Comparison of ENCODE assay signal across 32 mouse cellular contexts in the genomic region with DNA sequence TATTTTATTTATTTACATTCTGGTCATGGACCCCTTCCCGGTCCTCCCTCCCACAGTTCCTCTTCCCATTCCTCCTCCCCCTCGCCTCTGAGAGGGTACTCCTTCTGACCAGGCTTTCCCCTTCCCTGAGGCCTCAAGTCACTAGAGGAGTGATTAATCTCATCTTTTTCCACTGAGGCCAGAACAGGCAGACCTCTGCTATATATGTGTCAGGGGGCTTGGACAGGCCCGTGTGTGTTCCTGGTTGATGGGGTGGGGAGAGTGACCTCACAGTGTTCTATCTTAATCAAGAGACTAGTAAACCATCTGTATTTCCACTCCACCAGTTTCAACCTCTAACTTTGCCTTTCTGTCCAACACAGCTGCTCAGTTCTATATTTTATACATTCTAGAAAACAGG.
DNase-seq lines count a peak whose midpoint lies in the region; ATAC-seq lines count a peak whose summit lies in the region.
"Had no signal": no experiment of that assay in that cellular context is flagged by ENCODE, and none has a peak within 500 bp of the region (broad histone marks: within the 10 kb centered on the region; RNA-seq: fewer than 3 reads in every experiment).

No protein-coding gene starts in this region.

- H3K4me1 ChIP-seq in kidney, embryonic 15.5 days = peaks cover 3% of the 10 kb centered on the region; the same call in 1 of the 2 replicates
- no peaks in the 10 kb centered on the region for H3K4me1 ChIP-seq in neural tube, embryonic 11.5 days (ENCODE audit: control insufficient read depth, insufficient read depth, low read length)
- H3K4me1 ChIP-seq in neural tube, embryonic 15.5 days = peaks cover 7% of the 10 kb centered on the region; the same call in 1 of the 2 replicates
- H3K4me1 ChIP-seq: embryonic facial prominence, embryonic 10.5 days; embryonic facial prominence, embryonic 15.5 days; forebrain, embryonic 12.5 days; heart, embryonic 12.5 days; limb, embryonic 15.5 days; liver, embryonic 13.5 days had no signal

- peak; percentile 69; the same call in 1 of the 2 replicates for ATAC-seq in kidney, embryonic 15.5 days (replicated peaks; ENCODE audit: low FRiP score)
- peak; percentile 23; the same call in 1 of the 2 replicates for ATAC-seq in neural tube, embryonic 11.5 days (ENCODE audit: insufficient read depth, low FRiP score, low TSS enrichment)
- ATAC-seq in neural tube, embryonic 15.5 days (ENCODE audit: low FRiP score) = no peak
- ATAC-seq: forebrain, postnatal 0 days; lung, postnatal 0 days; Patski had no signal

- H3K4me2 ChIP-seq in kidney, embryonic 15.5 days = no peak overlapping the region
- H3K4me2 ChIP-seq in neural tube, embryonic 11.5 days (ENCODE audit: low read depth) = no peak overlapping the region
- no peak overlapping the region for H3K4me2 ChIP-seq in neural tube, embryonic 15.5 days
- H3K4me2 ChIP-seq: embryonic facial prominence, embryonic 15.5 days; forebrain, embryonic 12.5 days; heart, embryonic 12.5 days; limb, embryonic 15.5 days; liver, embryonic 13.5 days had no signal

- no peak overlapping the region for H3K4me3 ChIP-seq in kidney, embryonic 15.5 days (replicated peaks)
- H3K4me3 ChIP-seq in neural tube, embryonic 11.5 days (ENCODE audit: low read depth, low read length) = no peak overlapping the region
- H3K4me3 ChIP-seq in neural tube, embryonic 15.5 days (replicated peaks) = no peak overlapping the region
- H3K4me3 ChIP-seq: embryonic facial prominence, embryonic 10.5 days; embryonic facial prominence, embryonic 15.5 days; forebrain, embryonic 12.5 days; heart, adult 2 months; heart, embryonic 12.5 days; limb, embryonic 15.5 days; liver, embryonic 13.5 days; megakaryocyte, embryonic 14.5 days had no signal

- H3K9me3 ChIP-seq in kidney, embryonic 15.5 days (replicated peaks) = no peaks in the 10 kb centered on the region
- H3K9me3 ChIP-seq in neural tube, embryonic 11.5 days (ENCODE audit: control insufficient read depth, low read length) = no peaks in the 10 kb centered on the region
- H3K9me3 ChIP-seq in neural tube, embryonic 15.5 days (replicated peaks) = no peaks in the 10 kb centered on the region
- H3K9me3 ChIP-seq: embryonic facial prominence, embryonic 10.5 days; embryonic facial prominence, embryonic 15.5 days; forebrain, embryonic 12.5 days; heart, embryonic 12.5 days; limb, embryonic 15.5 days; liver, embryonic 13.5 days; megakaryocyte, embryonic 14.5 days had no signal

- 23% methylated on average over 3 of the region's 3 CpGs for WGBS in kidney, embryonic 15.5 days
- 56% methylated on average over 3 of the region's 3 CpGs for WGBS in neural tube, embryonic 11.5 days
- WGBS in neural tube, embryonic 15.5 days = 41% methylated on average over 3 of the region's 3 CpGs

- H3K36me3 ChIP-seq in kidney, embryonic 15.5 days = no peaks in the 10 kb centered on the region
- no peaks in the 10 kb centered on the region for H3K36me3 ChIP-seq in neural tube, embryonic 11.5 days (ENCODE audit: control insufficient read depth, insufficient read depth, low read length)
- no peaks in the 10 kb centered on the region for H3K36me3 ChIP-seq in neural tube, embryonic 15.5 days
- no peaks in the 10 kb centered on the region for H3K36me3 ChIP-seq in splenic B cell, adult 2 months (ENCODE audit: control insufficient read depth, insufficient read depth, low read length, poor library complexity, severe bottlenecking)
- H3K36me3 ChIP-seq: embryonic facial prominence, embryonic 10.5 days; embryonic facial prominence, embryonic 15.5 days; heart, embryonic 12.5 days; limb, embryonic 15.5 days; liver, embryonic 13.5 days had no signal

- no peaks in the 10 kb centered on the region for H3K27me3 ChIP-seq in kidney, embryonic 15.5 days
- no peaks in the 10 kb centered on the region for H3K27me3 ChIP-seq in neural tube, embryonic 11.5 days (ENCODE audit: control insufficient read depth, insufficient read depth, low read length)
- no peaks in the 10 kb centered on the region for H3K27me3 ChIP-seq in neural tube, embryonic 15.5 days (replicated peaks)
- no peaks in the 10 kb centered on the region; the same call in 1 of the 2 replicates for H3K27me3 ChIP-seq in splenic B cell, adult 2 months (ENCODE audit: control insufficient read depth, insufficient read depth, low read length, poor library complexity, severe bottlenecking)
- H3K27me3 ChIP-seq: embryonic facial prominence, embryonic 15.5 days; forebrain, embryonic 12.5 days; heart, embryonic 12.5 days; limb, embryonic 15.5 days; liver, embryonic 13.5 days; megakaryocyte, embryonic 14.5 days; Patski had no signal

- H3K27ac ChIP-seq in kidney, embryonic 15.5 days = no peak overlapping the region
- H3K27ac ChIP-seq in neural tube, embryonic 11.5 days (ENCODE audit: low read depth, low read length) = no peak overlapping the region
- H3K27ac ChIP-seq in neural tube, embryonic 15.5 days (replicated peaks) = no peak overlapping the region
- H3K27ac ChIP-seq: embryonic facial prominence, embryonic 10.5 days; embryonic facial prominence, embryonic 15.5 days; forebrain, embryonic 12.5 days; heart, adult 2 months; limb, embryonic 15.5 days; liver, embryonic 13.5 days had no signal

- no peak overlapping the region for H3K9ac ChIP-seq in kidney, embryonic 15.5 days
- H3K9ac ChIP-seq in neural tube, embryonic 11.5 days (ENCODE audit: low read length) = no peak overlapping the region
- no peak overlapping the region for H3K9ac ChIP-seq in neural tube, embryonic 15.5 days (replicated peaks)
- H3K9ac ChIP-seq: embryonic facial prominence, embryonic 15.5 days; forebrain, embryonic 12.5 days; forebrain, postnatal 0 days; heart, embryonic 12.5 days; limb, embryonic 15.5 days; liver, embryonic 13.5 days had no signal

- DNase-seq in embryo, embryonic 11 days = peak; percentile 21
- DNase-seq in embryo, embryonic 9.5 days (ENCODE audit: extremely low spot score) = no peak
- DNase-seq in kidney, postnatal 36 days = no peak
- DNase-seq in neural tube, embryonic 11.5 days (ENCODE audit: low spot score) = peak; percentile 23
- DNase-seq in splenic B cell, adult 2 months (ENCODE audit: low read depth, low spot score) = peak; percentile 4
- no peak for DNase-seq in retina, embryonic 14.5 days (ENCODE audit: low spot score)
- DNase-seq: adrenal gland, postnatal 14 days; cerebellum, adult 11 months; cerebellum, adult 9-10 months; cerebellum, postnatal 36 days; forebrain, postnatal 0 days; heart, adult 2 months; heart, postnatal 4 days; kidney, adult 9 months; layer of hippocampus, postnatal 36 days; left cerebral cortex, postnatal 4 days; liver, embryonic 13.5 days; lung, adult 18-20 months; lung, postnatal 4 days; retina, postnatal 1 day; right cerebral cortex, postnatal 25 days; thymus, postnatal 14 days had no signal

Comparison
In these comparisons a context has a peak if more than half of its experiments do, and no peak if none do; other contexts are left out.
1. DNase-seq: peak in embryo, embryonic 11 days (single experiment), neural tube, embryonic 11.5 days (single experiment) and splenic B cell, adult 2 months (single experiment); none in embryo, embryonic 9.5 days (single experiment), kidney, postnatal 36 days (0 of 2) and retina, embryonic 14.5 days (single experiment).